Mouse (Mus musculus) megakaryocyte, embryonic 14.5 days (primary cell): ENCODE data around the gene Zfp951.
"Not testable (repeated sequence)": the region's sequence is repeated elsewhere in the genome, so short reads cannot be mapped to it uniquely, and the experiment has no call there.

Experiments used
- FLI1 ChIP-seq: IDR thresholded peaks from 2 replicates; pipeline ENCODE4 v1.6.1; 2012; ENCODE audit warnings: low read length, inconsistent platforms, mixed read lengths
- GATA1 ChIP-seq: IDR thresholded peaks from 3 replicates; pipeline ENCODE4 v1.6.1; 2012; ENCODE audit warnings: mixed read lengths, low read length, inconsistent platforms, borderline replicate concordance

- not testable (repeated sequence) for TF ChIP-seq GATA1, FLI1
Observed at GRCm38 (mm10) chr5:104854546-104854945, 5.3 kb downstream of the Zfp951 start.
